In genomic region chr10:112203463-112203862, GRCm38 (mm10) we compare ENCODE assay signal across 9 mouse cellular contexts. TPM values are rescaled to one million over a fixed set of nuclear protein-coding genes. Genes with fewer than 3 reads are reported as not detected.
DNase-seq lines count a peak whose midpoint lies in the region; ATAC-seq and TF ChIP-seq lines count a peak whose summit lies in the region.
"Had no signal": no experiment of that assay in that cellular context is flagged by ENCODE, and none has a peak within 500 bp of the region (broad histone marks: within the 10 kb centered on the region; RNA-seq: fewer than 3 reads in every experiment).

No protein-coding gene starts in this region.

- 56% methylated on average over 2 of the region's 2 CpGs for WGBS in liver, embryonic 14.5 days (ENCODE audit: insufficient replicate concordance)
- WGBS in liver, embryonic 11.5 days, result 67% methylated on average over 2 of the region's 2 CpGs
- 60% methylated on average over 2 of the region's 2 CpGs for WGBS in embryonic facial prominence, embryonic 11.5 days
- 53% methylated on average over 2 of the region's 2 CpGs for WGBS in kidney, postnatal 0 days
- 64% methylated on average over 2 of the region's 2 CpGs for WGBS in liver, postnatal 0 days (ENCODE audit: insufficient replicate concordance)
- WGBS in stomach, embryonic 15.5 days, result 53% methylated on average over 2 of the region's 2 CpGs

- no peak for TF ChIP-seq EP300 in liver, embryonic 14.5 days (IDR thresholded peaks at IDR 0.05; ENCODE audit: low read depth)
- TF ChIP-seq EP300 in liver, postnatal 0 days (IDR thresholded peaks at IDR 0.05; ENCODE audit: low read depth), result no peak

- H3K36me3 ChIP-seq in liver, embryonic 14.5 days (replicated peaks; ENCODE audit: control insufficient read depth, insufficient read depth, low read depth), result no peaks in the 10 kb centered on the region
- no peaks in the 10 kb centered on the region for H3K36me3 ChIP-seq in liver, embryonic 11.5 days (ENCODE audit: control insufficient read depth, insufficient read depth, low read length)
- no peaks in the 10 kb centered on the region for H3K36me3 ChIP-seq in embryonic facial prominence, embryonic 11.5 days (replicated peaks; ENCODE audit: control insufficient read depth, insufficient read depth, low read depth, low read length)
- no peaks in the 10 kb centered on the region for H3K36me3 ChIP-seq in kidney, postnatal 0 days (ENCODE audit: insufficient read depth, low read length)
- H3K36me3 ChIP-seq in liver, postnatal 0 days (replicated peaks; ENCODE audit: insufficient read depth, low read length), result no peaks in the 10 kb centered on the region
- H3K36me3 ChIP-seq in stomach, embryonic 15.5 days, result no peaks in the 10 kb centered on the region

- H3K27me3 ChIP-seq in liver, embryonic 14.5 days (ENCODE audit: control insufficient read depth, insufficient read depth, low read length), result no peaks in the 10 kb centered on the region
- H3K27me3 ChIP-seq in liver, embryonic 11.5 days (replicated peaks; ENCODE audit: control insufficient read depth, insufficient read depth, low read length), result no peaks in the 10 kb centered on the region
- no peaks in the 10 kb centered on the region for H3K27me3 ChIP-seq in embryonic facial prominence, embryonic 11.5 days (ENCODE audit: control insufficient read depth, insufficient read depth, low read length)
- H3K27me3 ChIP-seq in kidney, postnatal 0 days (ENCODE audit: insufficient read depth, low read length), result no peaks in the 10 kb centered on the region
- no peaks in the 10 kb centered on the region for H3K27me3 ChIP-seq in liver, postnatal 0 days (ENCODE audit: insufficient read depth, low read length)
- no peaks in the 10 kb centered on the region for H3K27me3 ChIP-seq in stomach, embryonic 15.5 days (replicated peaks)

- H3K4me2 ChIP-seq in liver, embryonic 14.5 days (ENCODE audit: low read depth), result no peak overlapping the region
- no peak overlapping the region for H3K4me2 ChIP-seq in liver, embryonic 11.5 days
- no peak overlapping the region for H3K4me2 ChIP-seq in embryonic facial prominence, embryonic 11.5 days (ENCODE audit: low read depth, low read length)
- no peak overlapping the region for H3K4me2 ChIP-seq in kidney, postnatal 0 days (ENCODE audit: low read length)
- no peak overlapping the region for H3K4me2 ChIP-seq in liver, postnatal 0 days (ENCODE audit: low read depth, low read length)
- H3K4me2 ChIP-seq in stomach, embryonic 15.5 days, result no peak overlapping the region

- no peak for DNase-seq in liver, embryonic 14.5 days (ENCODE audit: low read depth in 3 of 3, low spot score in 3 of 3)
- no peak for DNase-seq in liver, embryonic 11.5 days (ENCODE audit: low spot score)
- DNase-seq in embryonic facial prominence, embryonic 11.5 days (ENCODE audit: low spot score), result peak; percentile 57
- peak; percentile 62 for DNase-seq in kidney, postnatal 0 days (ENCODE audit: low spot score)
- no peak for DNase-seq in liver, postnatal 0 days
- no peak for DNase-seq in natural killer cell, adult 2 months (ENCODE audit: low spot score in 2 of 2)
- no peak for DNase-seq in thymus, postnatal 14 days

- no peak overlapping the region for H3K9ac ChIP-seq in liver, embryonic 14.5 days (replicated peaks)
- H3K9ac ChIP-seq in liver, embryonic 11.5 days (ENCODE audit: low read depth, low read length), result no peak overlapping the region
- H3K9ac ChIP-seq in embryonic facial prominence, embryonic 11.5 days (replicated peaks; ENCODE audit: low read length), result no peak overlapping the region
- no peak overlapping the region for H3K9ac ChIP-seq in kidney, postnatal 0 days (ENCODE audit: low read depth, low read length)
- no peak overlapping the region for H3K9ac ChIP-seq in liver, postnatal 0 days (replicated peaks)
- no peak overlapping the region for H3K9ac ChIP-seq in stomach, embryonic 15.5 days

- H3K9me3 ChIP-seq in liver, embryonic 14.5 days (ENCODE audit: control insufficient read depth, low read length), result no peaks in the 10 kb centered on the region
- H3K9me3 ChIP-seq in liver, embryonic 11.5 days (ENCODE audit: control insufficient read depth, low read length), result no peaks in the 10 kb centered on the region
- H3K9me3 ChIP-seq in embryonic facial prominence, embryonic 11.5 days (replicated peaks; ENCODE audit: control insufficient read depth, low read length), result no peaks in the 10 kb centered on the region
- H3K9me3 ChIP-seq in kidney, postnatal 0 days (replicated peaks; ENCODE audit: low read length), result no peaks in the 10 kb centered on the region
- no peaks in the 10 kb centered on the region for H3K9me3 ChIP-seq in liver, postnatal 0 days (ENCODE audit: low read length)
- no peaks in the 10 kb centered on the region for H3K9me3 ChIP-seq in stomach, embryonic 15.5 days

- H3K4me1 ChIP-seq in liver, embryonic 14.5 days (replicated peaks; ENCODE audit: control insufficient read depth in 2 of 2, insufficient read depth in 2 of 2, low read length in 1 of 2), result no peaks in the 10 kb centered on the region
- no peaks in the 10 kb centered on the region for H3K4me1 ChIP-seq in liver, embryonic 11.5 days (replicated peaks; ENCODE audit: control insufficient read depth, insufficient read depth, low read length)
- no peaks in the 10 kb centered on the region for H3K4me1 ChIP-seq in embryonic facial prominence, embryonic 11.5 days (ENCODE audit: control insufficient read depth, insufficient read depth, low read length)
- H3K4me1 ChIP-seq in kidney, postnatal 0 days (replicated peaks; ENCODE audit: insufficient read depth, low read length), result no peaks in the 10 kb centered on the region
- no peaks in the 10 kb centered on the region for H3K4me1 ChIP-seq in liver, postnatal 0 days (ENCODE audit: insufficient read depth)
- no peaks in the 10 kb centered on the region for H3K4me1 ChIP-seq in stomach, embryonic 15.5 days

- TF ChIP-seq CTCF in liver, embryonic 14.5 days (IDR thresholded peaks at IDR 0.05; ENCODE audit: low read depth), result peak; percentile 12; the same call in 1 of the 2 replicates
- TF ChIP-seq CTCF in kidney, postnatal 0 days (IDR thresholded peaks at IDR 0.05; ENCODE audit: low read depth), result peak; percentile 87
- TF ChIP-seq CTCF in liver, postnatal 0 days (IDR thresholded peaks at IDR 0.05; ENCODE audit: low read depth), result peak; percentile 52

- no peak overlapping the region for H3K27ac ChIP-seq in liver, embryonic 14.5 days
- H3K27ac ChIP-seq in liver, embryonic 11.5 days (ENCODE audit: low read depth, low read length), result no peak overlapping the region
- H3K27ac ChIP-seq in embryonic facial prominence, embryonic 11.5 days (replicated peaks; ENCODE audit: low read depth, low read length), result no peak overlapping the region
- no peak overlapping the region for H3K27ac ChIP-seq in kidney, postnatal 0 days
- H3K27ac ChIP-seq in liver, postnatal 0 days (ENCODE audit: low read depth), result no peak overlapping the region
- no peak overlapping the region for H3K27ac ChIP-seq in stomach, embryonic 15.5 days

- ATAC-seq in liver, embryonic 14.5 days (ENCODE audit: insufficient read depth), result no peak
- no peak for ATAC-seq in liver, embryonic 11.5 days (replicated peaks; ENCODE audit: low FRiP score)
- ATAC-seq in embryonic facial prominence, embryonic 11.5 days (replicated peaks; ENCODE audit: insufficient number of reproducible peaks, low FRiP score, low TSS enrichment, low read depth), result no peak
- ATAC-seq in kidney, postnatal 0 days (replicated peaks; ENCODE audit: low FRiP score, low read depth), result peak; percentile 73; the same call in 1 of the 2 replicates
- no peak for ATAC-seq in liver, postnatal 0 days
- 0 out of 2 replicates have a peak, but pooled peaks have one; percentile 43 for ATAC-seq in stomach, embryonic 15.5 days (ENCODE audit: insufficient read depth, low FRiP score, low read depth)

- no peak overlapping the region for H3K4me3 ChIP-seq in liver, embryonic 14.5 days (ENCODE audit: insufficient read depth in 1 of 2, low read depth in 2 of 2, low read length in 2 of 2)
- H3K4me3 ChIP-seq in liver, embryonic 11.5 days (ENCODE audit: low read depth, low read length), result no peak overlapping the region
- H3K4me3 ChIP-seq in embryonic facial prominence, embryonic 11.5 days (ENCODE audit: low read depth, low read length), result no peak overlapping the region
- H3K4me3 ChIP-seq in kidney, postnatal 0 days (replicated peaks; ENCODE audit: low read depth, low read length), result no peak overlapping the region
- no peak overlapping the region for H3K4me3 ChIP-seq in liver, postnatal 0 days (ENCODE audit: low read depth, low read length)
- H3K4me3 ChIP-seq in stomach, embryonic 15.5 days (replicated peaks), result no peak overlapping the region

RNA-seq across cellular contexts. Expression of gene Caps2, which starts 40.0 kb away (rescaled TPM):
- not detected in 2 replicates for polyA plus RNA-seq in liver, embryonic 14.5 days (2012; rRNA removed)
- 0.05 TPM in 1 of 2 replicates, not detected in the other for polyA plus RNA-seq in liver, embryonic 14.5 days (2014; fragmentation: Nextera tagmentation; extraction: Ambion mirVana)
- polyA plus RNA-seq in liver, embryonic 11.5 days (2014; fragmentation: Nextera tagmentation; extraction: Ambion mirVana), result not detected in 2 replicates
- 0.67 and 0.88 TPM in 2 replicates for polyA plus RNA-seq in embryonic facial prominence, embryonic 11.5 days (2014; fragmentation: Nextera tagmentation; extraction: Ambion mirVana)
- polyA plus RNA-seq in kidney, postnatal 0 days (2015; fragmentation: Nextera tagmentation; extraction: Ambion mirVana), result 0.98 and 1.0 TPM in 2 replicates
- not detected in 2 replicates for polyA plus RNA-seq in liver, postnatal 0 days (2015; fragmentation: Nextera tagmentation; extraction: Ambion mirVana)
- polyA plus RNA-seq in stomach, embryonic 15.5 days (2015; fragmentation: Nextera tagmentation; extraction: Ambion mirVana), result 0.24 and 0.27 TPM in 2 replicates

RNA-seq across cellular contexts. Expression of gene Glipr1l3, which starts 43.3 kb away (rescaled TPM):
- not detected in 2 replicates for polyA plus RNA-seq in liver, embryonic 14.5 days (2012; rRNA removed)
- polyA plus RNA-seq in liver, embryonic 14.5 days (2014; fragmentation: Nextera tagmentation; extraction: Ambion mirVana), result not detected in 2 replicates
- polyA plus RNA-seq in liver, embryonic 11.5 days (2014; fragmentation: Nextera tagmentation; extraction: Ambion mirVana), result not detected in 2 replicates
- not detected in 2 replicates for polyA plus RNA-seq in embryonic facial prominence, embryonic 11.5 days (2014; fragmentation: Nextera tagmentation; extraction: Ambion mirVana)
- not detected in 2 replicates for polyA plus RNA-seq in kidney, postnatal 0 days (2015; fragmentation: Nextera tagmentation; extraction: Ambion mirVana)
- not detected in 2 replicates for polyA plus RNA-seq in liver, postnatal 0 days (2015; fragmentation: Nextera tagmentation; extraction: Ambion mirVana)
- not detected in 2 replicates for polyA plus RNA-seq in stomach, embryonic 15.5 days (2015; fragmentation: Nextera tagmentation; extraction: Ambion mirVana)
- polyA plus RNA-seq: lung, embryonic 16.5 days had no signal

Comparison
In these comparisons a context has a peak if more than half of its experiments do, and no peak if none do; other contexts are left out.
1. ATAC-seq: peak in kidney, postnatal 0 days (single experiment) and stomach, embryonic 15.5 days (single experiment); none in liver, embryonic 14.5 days (single experiment), liver, embryonic 11.5 days (single experiment), embryonic facial prominence, embryonic 11.5 days (single experiment) and liver, postnatal 0 days (single experiment).
2. DNase-seq: peak in embryonic facial prominence, embryonic 11.5 days (single experiment) and kidney, postnatal 0 days (single experiment); none in liver, embryonic 14.5 days (0 of 3), liver, embryonic 11.5 days (single experiment), liver, postnatal 0 days (single experiment), natural killer cell, adult 2 months (0 of 2) and thymus, postnatal 14 days (single experiment).
3. CTCF ChIP-seq: peak in every context shown above with its lines; median percentile 87 in kidney, postnatal 0 days; 52 in liver, postnatal 0 days; 12 in liver, embryonic 14.5 days.